Mouse (Mus musculus): ENCODE data around the gene Asb4. TPM values are rescaled to one million over a fixed set of nuclear protein-coding genes. Genes with fewer than 3 reads are reported as not detected.
A peak's percentile ranks its signal among the peaks of the same experiment; 100 is the strongest.

Gene Asb4
- polyA plus RNA-seq, 1 experiment: 1.1 TPM

GRCm38 (mm10) chr6:5379048-5379447, 4.1 kb upstream of the Asb4 start:
- Histone ChIP-seq H3K27ac (ENCODE audit: insufficient read depth, low read depth, low read length) (no peak overlapping the region), H3K4me3 (ENCODE audit: insufficient read depth, low read length) (no peak overlapping the region), H3K4me1 (ENCODE audit: control insufficient read depth, insufficient read depth, low read length) (peaks cover 7% of the 10 kb centered on the region)
- TF ChIP-seq CTCF (IDR thresholded peaks at IDR 0.05; ENCODE audit: low read depth, low read length): no peak

- H3K27ac ChIP-seq (ENCODE audit: insufficient read depth, low read depth, low read length): no peak overlapping the region
- TF ChIP-seq CTCF (IDR thresholded peaks at IDR 0.05; ENCODE audit: low read depth, low read length) (no peak), POLR2A (IDR thresholded peaks at IDR 0.05; ENCODE audit: borderline replicate concordance, low read depth, low read length) (no peak)
- H3K4me1 ChIP-seq (ENCODE audit: control insufficient read depth, insufficient read depth, low read length): peaks cover 7% of the 10 kb centered on the region
- no peak overlapping the region for H3K4me3 ChIP-seq (ENCODE audit: insufficient read depth, low read length)
Measured at GRCm38 (mm10) chr6:5379781-5380623, 3.2 kb upstream of the Asb4 start.

GRCm38 (mm10) chr6:5380624-5381252, 2.4 kb upstream of the Asb4 start:
- H3K27ac ChIP-seq (ENCODE audit: insufficient read depth, low read depth, low read length): no peak overlapping the region
- TF ChIP-seq CTCF (IDR thresholded peaks at IDR 0.05; ENCODE audit: low read depth, low read length) (no peak), POLR2A (IDR thresholded peaks at IDR 0.05; ENCODE audit: borderline replicate concordance, low read depth, low read length) (no peak)
- H3K4me3 ChIP-seq (ENCODE audit: insufficient read depth, low read length): no peak overlapping the region
- H3K4me1 ChIP-seq (ENCODE audit: control insufficient read depth, insufficient read depth, low read length): peaks cover 7% of the 10 kb centered on the region

GRCm38 (mm10) chr6:5381918-5382582, 1.1 kb upstream of the Asb4 start:
- no peak overlapping the region for H3K4me3 ChIP-seq (ENCODE audit: insufficient read depth, low read length)
- peaks cover 7% of the 10 kb centered on the region for H3K4me1 ChIP-seq (ENCODE audit: control insufficient read depth, insufficient read depth, low read length)
- H3K27ac ChIP-seq (ENCODE audit: insufficient read depth, low read depth, low read length): no peak overlapping the region
- no peak for TF ChIP-seq POLR2A (IDR thresholded peaks at IDR 0.05; ENCODE audit: borderline replicate concordance, low read depth, low read length)
- TF ChIP-seq CTCF (IDR thresholded peaks at IDR 0.05; ENCODE audit: low read depth, low read length): no peak

- peak; percentile 73 for TF ChIP-seq CTCF (IDR thresholded peaks at IDR 0.05; ENCODE audit: low read depth, low read length)
- no peak for TF ChIP-seq POLR2A (IDR thresholded peaks at IDR 0.05; ENCODE audit: borderline replicate concordance, low read depth, low read length)
- peaks cover 7% of the 10 kb centered on the region for H3K4me1 ChIP-seq (ENCODE audit: control insufficient read depth, insufficient read depth, low read length)
- no peak overlapping the region for H3K27ac ChIP-seq (ENCODE audit: insufficient read depth, low read depth, low read length)
- H3K4me3 ChIP-seq (ENCODE audit: insufficient read depth, low read length): peak overlapping the region; percentile 37
Measured at GRCm38 (mm10) chr6:5382583-5383215, 487 bp upstream of the Asb4 start.

GRCm38 (mm10) chr6:5384178-5384490, 948 bp downstream of the Asb4 start:
- H3K4me3 ChIP-seq (ENCODE audit: insufficient read depth, low read length): peak overlapping the region; percentile 35
- H3K4me1 ChIP-seq (ENCODE audit: control insufficient read depth, insufficient read depth, low read length): peaks cover 5% of the 10 kb centered on the region
- TF ChIP-seq POLR2A (IDR thresholded peaks at IDR 0.05; ENCODE audit: borderline replicate concordance, low read depth, low read length) (no peak), CTCF (IDR thresholded peaks at IDR 0.05; ENCODE audit: low read depth, low read length) (no peak)
- H3K27ac ChIP-seq (ENCODE audit: insufficient read depth, low read depth, low read length): no peak overlapping the region

GRCm38 (mm10) chr6:5385161-5385640, 2.0 kb downstream of the Asb4 start:
- TF ChIP-seq CTCF (IDR thresholded peaks at IDR 0.05; ENCODE audit: low read depth, low read length): no peak
- no peak for TF ChIP-seq POLR2A (IDR thresholded peaks at IDR 0.05; ENCODE audit: borderline replicate concordance, low read depth, low read length)
- H3K27ac ChIP-seq (ENCODE audit: insufficient read depth, low read depth, low read length): no peak overlapping the region
- H3K4me3 ChIP-seq (ENCODE audit: insufficient read depth, low read length): no peak overlapping the region
- H3K4me1 ChIP-seq (ENCODE audit: control insufficient read depth, insufficient read depth, low read length): peaks cover 2% of the 10 kb centered on the region

- Histone ChIP-seq H3K4me1 (ENCODE audit: control insufficient read depth, insufficient read depth, low read length) (no peaks in the 10 kb centered on the region), H3K27ac (ENCODE audit: insufficient read depth, low read depth, low read length) (no peak overlapping the region), H3K4me3 (ENCODE audit: insufficient read depth, low read length) (no peak overlapping the region)
- TF ChIP-seq CTCF (IDR thresholded peaks at IDR 0.05; ENCODE audit: low read depth, low read length) (no peak), POLR2A (IDR thresholded peaks at IDR 0.05; ENCODE audit: borderline replicate concordance, low read depth, low read length) (no peak)
Measured at GRCm38 (mm10) chr6:5386486-5386885, 3.3 kb downstream of the Asb4 start.

- no peak for TF ChIP-seq CTCF (IDR thresholded peaks at IDR 0.05; ENCODE audit: low read depth, low read length)
- Histone ChIP-seq H3K4me1 (ENCODE audit: control insufficient read depth, insufficient read depth, low read length) (no peaks in the 10 kb centered on the region), H3K27ac (ENCODE audit: insufficient read depth, low read depth, low read length) (no peak overlapping the region), H3K4me3 (ENCODE audit: insufficient read depth, low read length) (no peak overlapping the region)
Measured at GRCm38 (mm10) chr6:5387396-5387795, 4.2 kb downstream of the Asb4 start.
